Mouse (Mus musculus): ENCODE data around the gene Dazap2.

GRCm38 (mm10) chr15:100592817-100593216, 22.3 kb upstream of the Dazap2 start:
- TF ChIP-seq POLR2A (IDR thresholded peaks at IDR 0.05; ENCODE audit: low read depth, low read length), result no peak
- TF ChIP-seq CTCF (IDR thresholded peaks at IDR 0.05; ENCODE audit: extremely low read depth, insufficient read depth, insufficient read length, insufficient replicate concordance), result no peak

Measured in spleen, adult 2 months (tissue).